Mouse (Mus musculus) E14TG2a.4 (cell line): Measurements from ENCODE around the gene Olfr71.
A peak's percentile ranks its signal among the peaks of the same experiment; 100 is the strongest.

Experiments
- CTCF ChIP-seq: conservative IDR thresholded peaks from 2 replicates; pipeline ENCODE4 v1.5.1; 2014; ENCODE audit warnings: low read length
- POU5F1 ChIP-seq: IDR thresholded peaks from 2 replicates; pipeline ENCODE4 v1.6.1; 2014; ENCODE audit warnings: low read length, borderline replicate concordance

- TF ChIP-seq CTCF, result peak; percentile 64
- TF ChIP-seq POU5F1, result no peak
Observed at GRCm38 (mm10) chr4:43724764-43725163, 14.7 kb upstream of the Olfr71 start.
